Mouse (Mus musculus) intestine, postnatal 0 days (tissue): ENCODE data around the gene Mns1. TPM values are rescaled to one million over a fixed set of nuclear protein-coding genes. Genes with fewer than 3 reads are reported as not detected.

ENCODE experiments used
- ATAC-seq: fragments of 200-750 bp; cut with Nextera tagmentation; 2 replicates; pipeline ENCODE4 v1.8.0; 2017; ENCODE audit warnings: mild to moderate bottlenecking, moderate TSS enrichment, moderate library complexity
- H3K27ac ChIP-seq: fragments of 300-500 bp; sonication (generic); 2 replicates; pipeline ENCODE4 v1.5.1; 2014; ENCODE audit warnings: mild to moderate bottlenecking, low read depth, low read length, moderate library complexity
- H3K27me3 ChIP-seq: fragments of 300-500 bp; sonication (generic); replicated peaks from 2 replicates; pipeline ENCODE4 v1.6.1; 2014; ENCODE audit warnings: low read length, mixed read lengths; ENCODE audit not compliant: control insufficient read depth, insufficient read depth
- H3K36me3 ChIP-seq: fragments of 300-500 bp; sonication (generic); 2 replicates; pipeline ENCODE4 v1.6.1; 2014; ENCODE audit warnings: mild to moderate bottlenecking, moderate library complexity; ENCODE audit not compliant: control insufficient read depth, insufficient read depth
- H3K4me1 ChIP-seq: fragments of 300-500 bp; sonication (generic); replicated peaks from 2 replicates; pipeline ENCODE4 v1.6.1; 2014; ENCODE audit warnings: antibody characterized with exemption, low read length, mixed read lengths; ENCODE audit not compliant: control insufficient read depth, insufficient read depth
- H3K4me2 ChIP-seq: fragments of 300-500 bp; sonication (generic); replicated peaks from 2 replicates; pipeline ENCODE4 v1.6.1; 2014; ENCODE audit warnings: low read depth, mild to moderate bottlenecking, moderate library complexity
- H3K4me3 ChIP-seq: fragments of 300-500 bp; sonication (generic); 2 replicates; pipeline ENCODE4 v1.5.1; 2014; ENCODE audit warnings: low read depth, low read length
- H3K9ac ChIP-seq: fragments of 300-500 bp; sonication (generic); 2 replicates; pipeline ENCODE4 v1.6.1; 2014; ENCODE audit warnings: mild to moderate bottlenecking, low read depth, low read length
- H3K9me3 ChIP-seq: fragments of 300-500 bp; sonication (generic); 2 replicates; pipeline ENCODE4 v1.6.1; 2016; ENCODE audit warnings: mixed run types; ENCODE audit not compliant: control insufficient read depth
- CTCF ChIP-seq: sonication (generic); IDR thresholded peaks from 2 replicates; pipeline ENCODE4 v1.5.1; 2016; ENCODE audit warnings: low read depth, mild to moderate bottlenecking, control low read depth, antibody characterized with exemption, moderate library complexity
- WGBS: fragments of 180-500 bp; shearing (Covaris S2); extraction: QIAGEN DNeasy Blood & Tissue Kit; methylation state at CpG from one replicate; pipeline ENCODE4 v1.1.7; 2014; 5-methylcytosine and 5-hydroxymethylcytosine counted together
- polyA plus RNA-seq: library from polyadenylated mRNA; unstranded; fragments of >200 nt; fragmentation: Nextera tagmentation; extraction: Ambion mirVana; gene quantifications from 2 replicates; pipeline ENCODE4 v1.2.1, GENCODE M21; 2015

Mns1 gene
- polyA plus RNA-seq, 1 experiment from 2014 or later = 4.2 TPM

DNA sequence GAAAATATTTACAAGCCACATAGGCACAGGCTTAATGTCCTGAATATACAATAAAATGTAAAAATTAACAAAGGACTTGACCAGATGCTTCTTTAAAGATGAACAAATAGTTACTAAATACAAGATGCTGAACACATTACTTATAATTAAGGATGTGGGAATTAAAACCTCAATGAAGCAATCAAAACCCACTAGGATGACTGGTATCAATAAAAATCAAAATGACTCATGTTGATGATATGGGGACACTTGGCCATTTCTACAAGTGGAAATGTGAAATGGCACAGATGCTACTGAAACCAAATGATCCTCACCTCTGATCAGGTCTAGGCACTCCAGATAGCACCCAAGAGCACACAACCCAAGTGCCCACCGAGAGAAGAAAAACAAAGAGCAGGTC is 27.0 kb downstream of the Mns1 start:
- no peak for ATAC-seq
- Histone ChIP-seq H3K27me3 (no peaks in the 10 kb centered on the region), H3K4me2 (no peak overlapping the region), H3K4me3 (no peak overlapping the region), H3K9me3 (no peaks in the 10 kb centered on the region), H3K4me1 (no peaks in the 10 kb centered on the region), H3K9ac (no peak overlapping the region), H3K27ac (no peak overlapping the region), H3K36me3 (no peaks in the 10 kb centered on the region)
- whole genome bisulfite sequencing = 100% methylated on average over 1 of the region's 1 CpGs
- TF ChIP-seq CTCF = no peak

DNA sequence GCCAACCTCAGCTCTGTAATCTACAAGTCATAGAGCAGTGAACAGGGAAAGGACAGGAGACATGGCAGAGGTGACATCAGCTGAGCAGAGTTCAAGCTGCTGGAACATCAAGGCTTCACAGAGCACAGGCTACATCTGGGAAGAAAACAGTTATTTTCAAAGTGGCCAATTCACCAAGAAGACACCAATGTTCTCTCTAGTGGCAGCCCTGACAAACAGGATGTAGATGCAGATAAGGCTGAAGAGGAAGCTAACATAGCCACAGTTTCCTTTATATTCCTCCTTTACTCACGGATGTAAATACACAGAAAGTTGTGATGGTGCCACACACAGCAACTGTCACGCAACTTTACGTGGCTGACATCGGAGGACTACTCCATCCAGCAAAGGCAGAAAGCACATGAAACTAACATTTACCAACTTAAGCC is 28.0 kb downstream of the Mns1 start:
- peak; percentile 64 for ATAC-seq
- Histone ChIP-seq H3K4me1 (no peaks in the 10 kb centered on the region), H3K9me3 (no peaks in the 10 kb centered on the region), H3K27ac (0 out of 2 replicates have a peak overlapping the region, but pooled peaks have one; percentile 1), H3K27me3 (no peaks in the 10 kb centered on the region), H3K9ac (no peak overlapping the region), H3K36me3 (no peaks in the 10 kb centered on the region), H3K4me3 (no peak overlapping the region), H3K4me2 (no peak overlapping the region)
- no peak for TF ChIP-seq CTCF
- 81% methylated on average over 4 of the region's 4 CpGs for WGBS

DNA sequence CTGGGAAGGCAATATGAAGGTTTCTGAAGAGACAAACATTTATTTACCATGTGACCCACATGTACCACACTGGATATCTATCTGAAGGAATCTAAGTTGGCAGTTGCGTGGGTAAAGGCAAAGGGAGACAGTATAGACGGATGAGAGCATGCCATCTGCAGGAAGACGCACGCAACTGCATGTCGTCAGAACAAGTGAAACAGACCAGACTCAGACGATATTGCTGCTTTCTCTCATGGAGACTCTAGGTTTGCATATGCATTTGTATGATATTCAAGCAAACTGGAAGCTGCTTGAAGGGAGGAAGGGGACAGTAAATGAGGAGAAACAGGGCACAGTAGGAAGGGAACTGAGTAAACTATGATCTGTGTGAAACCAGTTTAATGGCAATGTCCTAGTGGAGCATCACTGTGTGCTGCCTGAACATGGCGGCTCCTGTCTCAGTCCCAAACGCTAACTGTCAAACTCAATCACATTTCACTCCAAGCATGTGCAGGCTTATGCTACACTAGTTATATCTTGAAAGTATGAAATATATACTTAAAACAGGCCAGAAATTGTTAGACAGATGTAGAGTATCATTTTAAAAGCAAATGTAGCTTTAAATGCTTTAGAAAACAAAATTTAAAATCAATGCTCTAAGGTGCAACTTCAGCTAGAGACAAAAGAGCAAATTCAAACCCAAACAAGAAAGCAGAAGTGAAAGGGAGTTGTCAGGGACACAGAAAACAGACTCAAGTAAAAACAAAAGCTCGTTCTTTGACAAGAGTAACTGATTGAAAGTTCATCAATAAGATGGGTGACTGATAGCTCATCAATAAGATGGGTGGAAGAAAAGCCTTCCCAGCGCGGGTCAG is 30.0 kb downstream of the Mns1 start:
- 62% methylated on average over 11 of the region's 11 CpGs for WGBS
- no peak for ATAC-seq
- TF ChIP-seq CTCF = peak; percentile 83
- Histone ChIP-seq H3K4me3 (no peak overlapping the region), H3K4me2 (no peak overlapping the region), H3K27ac (no peak overlapping the region), H3K27me3 (no peaks in the 10 kb centered on the region), H3K9me3 (no peaks in the 10 kb centered on the region), H3K9ac (no peak overlapping the region), H3K36me3 (no peaks in the 10 kb centered on the region), H3K4me1 (no peaks in the 10 kb centered on the region)

DNA sequence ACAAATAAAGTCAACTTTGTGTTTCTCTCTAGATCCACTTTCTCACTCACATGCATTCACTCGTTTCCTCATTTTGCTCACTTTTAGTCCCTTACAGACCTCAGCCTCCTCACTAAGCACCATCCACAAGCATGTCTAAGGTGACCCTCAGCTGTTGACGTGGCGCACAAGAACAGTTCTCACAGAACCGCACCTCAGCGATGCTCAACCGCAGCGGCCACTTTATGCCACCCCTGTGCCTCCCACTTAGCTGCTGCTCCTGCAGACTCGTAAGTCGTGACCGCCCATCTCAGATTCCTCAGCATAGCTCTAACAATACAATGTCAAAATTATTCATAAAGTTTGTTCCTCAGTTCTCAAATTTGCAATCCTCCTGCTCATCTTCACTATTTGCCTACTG is 30.8 kb downstream of the Mns1 start:
- no peak for TF ChIP-seq CTCF
- no peak for ATAC-seq
- H3K4me1 ChIP-seq = no peaks in the 10 kb centered on the region
- H3K4me3 ChIP-seq = no peak overlapping the region
- WGBS = 92% methylated on average over 10 of the region's 10 CpGs
- H3K9me3 ChIP-seq = no peaks in the 10 kb centered on the region
- no peak overlapping the region for H3K4me2 ChIP-seq
- no peaks in the 10 kb centered on the region for H3K36me3 ChIP-seq
- H3K27ac ChIP-seq = no peak overlapping the region
- no peak overlapping the region for H3K9ac ChIP-seq
- no peaks in the 10 kb centered on the region for H3K27me3 ChIP-seq

DNA sequence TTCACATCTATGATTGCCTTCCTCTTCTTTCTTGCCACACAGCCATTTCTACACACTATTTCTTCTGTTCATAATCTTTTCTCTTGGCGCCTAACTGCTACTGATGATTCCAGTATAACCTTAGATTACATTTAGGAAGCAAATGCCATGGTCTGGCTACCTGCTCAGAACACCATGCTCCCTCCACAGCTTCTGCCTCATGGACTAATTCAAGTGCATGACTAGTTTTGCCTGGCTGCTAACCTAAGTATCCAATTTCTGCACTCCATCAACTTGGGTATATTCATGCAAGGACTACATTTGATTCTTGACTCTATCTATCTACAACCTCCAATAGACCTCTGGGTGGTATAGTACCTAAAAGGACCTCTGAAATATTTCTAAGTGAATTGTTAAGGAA is 32.0 kb downstream of the Mns1 start:
- H3K27me3 ChIP-seq = no peaks in the 10 kb centered on the region
- H3K27ac ChIP-seq = no peak overlapping the region
- no peaks in the 10 kb centered on the region for H3K36me3 ChIP-seq
- H3K9me3 ChIP-seq = no peaks in the 10 kb centered on the region
- no peak for TF ChIP-seq CTCF
- H3K4me2 ChIP-seq = no peak overlapping the region
- no peaks in the 10 kb centered on the region for H3K4me1 ChIP-seq
- no peak overlapping the region for H3K9ac ChIP-seq
- WGBS = 100% methylated on average over 1 of the region's 1 CpGs
- no peak for ATAC-seq
- H3K4me3 ChIP-seq = no peak overlapping the region

DNA sequence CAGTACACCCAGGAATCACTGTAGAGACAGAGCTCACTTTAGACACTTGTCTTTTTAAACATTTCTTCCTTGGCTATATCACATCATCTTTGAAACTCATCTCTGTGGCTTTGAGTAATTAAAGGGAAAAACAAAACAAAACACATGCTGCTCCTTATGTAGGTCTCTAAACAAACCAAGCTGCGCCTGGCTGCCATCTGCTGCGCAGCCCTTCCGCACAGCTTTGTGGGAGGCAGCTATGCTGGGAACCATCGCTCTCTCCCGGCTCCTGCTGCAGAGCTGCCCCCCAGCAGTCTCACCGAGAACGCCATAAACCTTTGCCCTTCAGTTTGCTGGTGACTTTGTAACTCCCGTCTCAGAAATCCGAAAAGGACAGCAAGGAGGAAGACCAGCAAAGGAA is 37.7 kb downstream of the Mns1 start:
- no peak for TF ChIP-seq CTCF
- Histone ChIP-seq H3K4me3 (no peak overlapping the region), H3K4me1 (no peaks in the 10 kb centered on the region), H3K9me3 (no peaks in the 10 kb centered on the region), H3K36me3 (peaks cover 16% of the 10 kb centered on the region), H3K4me2 (no peak overlapping the region), H3K9ac (no peak overlapping the region), H3K27me3 (no peaks in the 10 kb centered on the region), H3K27ac (no peak overlapping the region)
- WGBS = 85% methylated on average over 9 of the region's 9 CpGs
- no peak for ATAC-seq
